Mouse (Mus musculus) 3T3-L1 (cell line): ENCODE results near the gene Ccnl2.
A peak's percentile ranks its signal among the peaks of the same experiment; 100 is the strongest.

ENCODE experiments used
- DNase-seq: peaks from one replicate; pipeline ENCODE4 v3.0.0-alpha.2; 2015; ENCODE audit warnings: low read depth, low spot score

The Ccnl2 gene

DNA sequence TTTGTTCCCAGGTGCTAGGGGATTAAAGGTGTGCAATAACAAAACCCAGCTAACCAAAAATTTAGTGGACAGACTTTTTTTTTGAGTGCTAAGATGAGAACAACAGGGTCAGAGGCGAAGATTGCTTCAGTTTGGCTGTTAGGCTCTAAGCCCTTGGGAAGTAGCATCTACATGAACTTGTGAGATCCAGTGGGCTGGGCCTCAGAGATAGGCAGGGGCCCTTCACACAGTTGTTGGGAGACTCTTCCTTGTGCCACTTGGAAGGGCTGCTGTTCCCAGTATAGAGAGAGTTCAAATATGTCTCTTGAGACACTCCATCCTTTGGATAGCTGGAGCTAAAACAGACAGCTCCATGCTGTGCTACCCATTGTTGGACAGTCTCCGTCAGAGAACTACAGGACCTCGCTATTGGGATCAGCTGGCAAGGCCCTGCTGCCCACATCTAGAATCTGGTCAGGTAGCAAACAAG, 22.2 kb upstream of the Ccnl2 start, which contains the start of gene Ankrd65:
Ankrd65 (plus strand) TSS at position 419 of the 469 bp plus-strand sequence.
- no peak for DNase-seq

DNA sequence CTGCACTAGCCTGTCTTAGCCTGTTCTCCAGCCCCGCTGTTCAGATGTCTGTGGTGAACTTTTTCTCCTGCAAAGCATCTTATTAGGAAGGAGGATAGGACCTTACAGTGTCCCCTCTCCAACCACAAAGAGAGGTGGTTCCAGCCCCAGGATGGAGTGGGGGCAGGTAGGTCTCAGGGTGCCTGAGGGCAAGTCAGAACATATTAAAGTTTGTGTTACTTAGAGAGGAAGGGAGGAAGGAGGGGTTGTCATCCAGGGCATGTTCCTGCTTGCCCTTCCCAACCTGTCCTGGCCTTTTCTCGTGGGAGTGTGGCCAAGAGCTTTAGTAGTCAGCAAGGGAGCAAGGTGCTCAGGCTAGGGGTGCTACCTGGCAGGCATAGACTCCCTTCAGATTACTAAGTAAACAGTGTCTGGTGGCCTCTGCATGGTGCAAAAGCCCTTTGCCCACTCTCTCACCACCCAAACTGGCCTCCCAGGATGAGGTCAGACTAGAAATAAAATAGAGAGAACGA, 21.6 kb upstream of the Ccnl2 start:
- no peak for DNase-seq

DNA sequence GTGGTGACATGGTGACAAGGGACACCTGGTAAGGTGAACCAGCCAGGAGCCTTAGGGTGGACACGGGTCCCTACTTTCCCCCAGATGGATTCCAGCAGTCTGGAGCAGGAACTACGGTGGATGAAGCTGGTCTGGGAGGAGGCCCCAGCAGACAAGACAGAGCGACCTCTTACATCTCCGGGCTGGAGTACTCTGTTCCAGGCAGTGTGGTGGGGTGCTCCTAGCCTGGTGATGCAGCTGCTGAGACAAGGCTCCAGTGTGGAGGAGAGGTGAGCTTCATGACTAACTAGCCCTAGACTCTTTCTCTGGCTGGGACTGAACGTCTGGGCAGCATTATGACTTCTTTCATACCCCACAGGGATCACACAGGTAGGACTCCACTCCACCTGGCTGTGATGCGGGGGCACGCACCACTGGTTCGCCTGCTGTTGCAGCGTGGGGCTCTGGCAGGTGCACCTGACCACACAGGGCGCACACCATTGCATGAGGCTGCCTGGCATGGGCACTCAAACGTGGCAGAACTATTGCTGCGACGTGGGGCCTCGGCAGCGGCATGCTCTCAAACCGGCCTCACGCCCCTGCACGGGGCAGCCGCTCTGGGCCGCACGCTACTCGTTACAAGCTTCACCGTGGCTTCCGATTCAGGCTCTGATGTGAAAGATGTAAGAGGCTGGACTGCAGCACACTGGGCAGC, 20.9 kb upstream of the Ccnl2 start:
- DNase-seq = no peak

DNA sequence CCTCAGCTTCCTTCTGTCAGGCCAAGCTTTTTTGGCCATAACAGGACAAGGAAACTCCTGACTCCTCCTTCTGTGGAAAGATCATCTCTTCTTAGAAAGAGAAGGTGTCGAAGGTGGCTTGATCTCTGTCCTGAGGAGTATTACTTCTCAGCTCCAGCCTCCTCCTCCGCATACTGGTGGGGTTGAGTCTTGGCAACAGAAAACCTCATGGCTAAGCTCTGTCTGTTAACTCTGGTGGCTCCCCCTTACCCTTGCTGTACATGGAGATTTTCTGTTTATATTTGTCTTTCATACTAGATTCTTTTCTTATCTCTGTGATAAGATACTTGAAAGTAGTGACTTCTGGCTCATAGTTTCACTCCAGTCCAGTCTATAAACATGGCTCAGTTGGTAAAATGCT, 18.6 kb upstream of the Ccnl2 start:
- no peak for DNase-seq

DNA sequence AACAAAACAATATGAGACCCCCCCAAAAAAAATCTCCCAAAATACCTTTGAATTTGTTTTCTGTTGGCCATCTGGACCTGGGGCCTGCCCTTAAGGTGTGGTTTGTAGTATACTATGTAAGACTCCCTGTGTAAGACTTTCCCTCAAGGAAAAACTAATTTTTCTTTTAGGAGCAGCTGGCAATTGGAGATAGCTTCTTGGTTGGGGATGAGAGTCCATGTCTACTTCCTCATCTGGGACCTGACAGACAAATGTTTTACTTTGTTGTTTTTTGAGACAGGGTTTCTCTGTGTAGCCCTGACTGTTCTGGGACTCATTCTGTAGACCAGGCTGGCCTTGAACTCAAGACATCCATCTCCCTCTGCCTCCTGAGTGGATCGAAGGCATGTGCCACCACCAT, 10.2 kb upstream of the Ccnl2 start:
- DNase-seq = no peak

DNA sequence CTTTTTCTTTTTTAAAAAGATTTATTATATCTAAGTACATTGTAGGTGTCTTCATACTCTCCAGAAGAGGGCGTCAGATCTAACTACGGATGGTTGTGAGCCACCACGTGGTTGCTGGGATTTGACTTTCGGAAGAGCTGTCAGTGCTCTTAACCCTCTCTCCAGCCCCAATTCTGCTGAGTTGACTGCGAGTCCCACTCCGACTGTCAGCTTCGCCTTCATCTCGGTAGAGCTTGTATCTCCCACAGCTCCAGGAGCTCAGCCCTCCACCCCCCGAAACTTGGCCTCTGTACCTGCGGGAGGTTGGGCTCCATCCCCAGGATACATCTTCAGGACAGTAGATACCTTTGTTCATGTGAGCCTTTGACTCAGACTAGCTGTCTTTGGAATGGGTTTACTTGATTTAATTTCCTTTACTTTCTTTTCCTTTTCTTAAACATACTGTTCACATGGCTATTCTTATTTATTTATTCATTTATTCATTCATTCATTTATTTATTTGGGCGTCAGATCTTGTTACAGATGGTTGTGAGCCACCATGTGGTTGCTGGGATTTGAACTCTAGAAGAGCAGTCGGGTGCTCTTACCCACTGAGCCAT, 9.4 kb upstream of the Ccnl2 start, which contains the start of gene Mrpl20:
Mrpl20 (plus strand) TSS at position 138 of the 599 bp plus-strand sequence.
- DNase-seq = peak; percentile 53

DNA sequence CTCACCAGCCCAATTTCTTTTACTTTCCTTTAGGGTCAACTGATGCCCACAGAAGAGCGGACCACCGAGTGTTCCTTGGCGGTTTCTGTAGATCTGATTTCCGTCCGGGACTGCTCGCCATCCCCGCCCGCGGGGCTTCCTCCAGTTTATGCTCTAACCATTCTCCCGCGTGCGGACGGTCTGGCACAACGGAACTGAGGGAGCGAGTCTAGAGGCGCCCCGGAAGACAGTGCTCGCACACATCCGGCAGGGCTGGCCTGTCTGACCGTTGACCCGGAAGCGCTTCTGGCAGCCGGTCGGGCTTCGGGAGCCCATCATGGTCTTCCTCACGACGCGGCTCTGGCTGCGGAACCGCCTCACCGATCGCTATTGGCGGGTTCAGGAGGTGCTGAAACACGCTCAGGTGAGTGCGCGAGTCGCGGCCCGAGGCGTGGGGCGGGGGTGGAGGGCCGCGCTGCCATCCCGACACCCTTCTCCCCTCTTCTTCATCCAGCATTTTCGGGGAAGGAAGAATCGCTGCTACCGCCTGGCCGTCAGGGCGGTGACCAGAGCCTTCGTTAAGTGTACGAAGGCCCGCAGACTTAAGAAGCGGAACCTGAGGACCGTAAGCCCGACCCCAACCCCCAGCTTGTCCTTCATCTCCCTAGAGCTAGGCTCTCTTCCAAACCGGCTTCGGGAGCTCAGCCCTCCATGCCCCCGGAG, 8.8 kb upstream of the Ccnl2 start:
- peak; percentile 94 for DNase-seq

DNA sequence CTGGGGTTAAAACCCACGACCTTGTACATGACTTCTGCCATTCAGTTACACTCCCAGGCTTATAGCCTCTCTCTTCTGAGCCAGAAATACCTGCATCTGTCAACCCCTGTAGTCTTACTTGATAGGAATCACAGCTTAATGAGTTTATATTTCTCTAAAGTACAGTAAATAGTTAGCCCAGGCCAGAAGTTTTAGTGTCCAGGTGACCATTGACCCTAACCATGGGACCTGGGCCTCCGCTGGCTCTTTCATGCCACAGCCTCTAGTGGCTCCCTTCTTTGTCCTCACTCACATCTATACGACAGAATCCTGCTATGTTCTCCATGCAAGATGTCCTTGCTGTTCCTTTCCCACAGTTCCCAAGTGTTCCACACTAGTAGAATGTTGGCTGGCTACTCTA, 4.4 kb upstream of the Ccnl2 start:
- DNase-seq = no peak

DNA sequence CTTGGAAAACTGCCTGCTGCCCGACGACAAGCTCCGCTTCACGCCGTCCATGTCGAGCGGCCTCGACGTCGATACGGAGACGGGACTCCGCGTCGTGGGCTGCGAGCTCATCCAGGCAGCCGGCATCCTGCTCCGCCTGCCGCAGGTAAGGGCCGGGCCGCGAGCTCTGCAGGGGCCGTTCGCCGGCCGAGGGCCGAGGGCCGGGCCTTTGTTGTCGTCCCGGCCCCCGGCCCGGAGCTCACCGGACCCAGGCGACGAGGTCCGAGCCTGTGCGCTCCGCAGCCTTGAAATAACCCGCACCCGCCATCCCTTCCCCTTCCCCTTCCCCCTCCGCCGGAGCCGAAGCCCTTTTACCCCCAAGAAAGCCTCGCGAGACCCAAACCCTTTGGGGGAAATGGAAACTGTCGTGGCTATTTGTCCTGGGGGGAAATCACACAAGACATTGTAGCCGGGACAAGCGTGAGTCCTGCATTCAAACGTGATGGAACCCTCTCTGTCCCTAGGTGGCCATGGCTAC, 434 bp downstream of the Ccnl2 start:
- DNase-seq = peak; percentile 67

DNA sequence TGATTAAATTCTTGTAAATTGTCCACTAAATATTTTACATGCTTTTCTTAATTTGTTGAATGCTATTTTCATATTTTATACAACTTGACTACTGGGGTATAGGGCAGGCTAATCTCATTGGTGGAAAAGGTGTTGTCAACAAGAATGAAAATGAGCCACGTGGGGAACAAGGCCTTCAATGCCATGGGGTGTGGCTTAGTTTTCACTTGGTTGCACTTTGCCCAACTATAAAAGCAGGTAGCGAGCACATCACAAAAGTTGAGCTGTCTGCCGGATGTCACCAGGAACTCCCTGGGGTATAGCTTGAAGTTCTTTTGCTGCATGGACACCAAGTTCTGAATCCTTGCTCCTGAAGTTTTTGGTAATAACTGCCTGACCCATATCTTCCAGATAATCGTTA, 5.2 kb downstream of the Ccnl2 start:
- no peak for DNase-seq

DNA sequence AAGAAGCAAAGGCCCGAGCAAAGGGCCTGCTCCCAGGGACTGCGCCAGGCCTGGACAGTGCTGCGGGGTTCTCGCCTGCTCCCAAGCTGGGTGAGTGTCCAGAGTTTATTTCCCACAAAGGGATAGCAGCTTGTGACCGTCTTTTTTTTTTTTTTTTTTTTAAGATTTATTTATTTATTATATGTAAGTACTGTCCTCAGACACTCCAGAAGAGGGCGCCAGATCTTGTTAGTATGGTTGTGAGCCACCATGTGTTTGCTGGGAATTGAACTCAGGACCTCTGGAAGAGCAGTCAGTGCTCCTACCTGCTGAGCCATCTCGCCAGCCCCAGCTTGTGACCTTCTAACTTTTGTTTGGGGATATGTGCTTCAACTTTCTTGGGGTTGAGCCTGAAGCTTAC, 8.7 kb downstream of the Ccnl2 start:
- DNase-seq = peak; percentile 64

DNA sequence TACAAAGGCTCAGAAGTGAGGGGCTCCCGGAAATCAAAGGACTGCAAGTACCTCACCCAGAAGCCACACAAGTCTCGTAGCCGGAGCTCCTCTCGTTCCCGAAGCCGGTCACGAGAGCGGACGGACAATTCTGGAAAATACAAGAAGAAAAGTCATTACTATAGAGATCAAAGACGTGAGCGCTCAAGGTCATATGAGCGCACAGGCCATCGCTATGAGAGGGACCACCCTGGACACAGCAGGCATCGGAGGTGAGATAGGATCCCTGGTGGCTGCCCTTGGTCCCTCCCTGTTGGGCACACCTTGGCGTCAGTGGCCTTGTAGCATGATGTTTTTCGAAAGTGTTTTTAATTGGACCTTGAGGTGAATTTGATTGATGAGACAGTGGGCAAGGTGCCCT, 11.2 kb downstream of the Ccnl2 start:
- DNase-seq = no peak

DNA sequence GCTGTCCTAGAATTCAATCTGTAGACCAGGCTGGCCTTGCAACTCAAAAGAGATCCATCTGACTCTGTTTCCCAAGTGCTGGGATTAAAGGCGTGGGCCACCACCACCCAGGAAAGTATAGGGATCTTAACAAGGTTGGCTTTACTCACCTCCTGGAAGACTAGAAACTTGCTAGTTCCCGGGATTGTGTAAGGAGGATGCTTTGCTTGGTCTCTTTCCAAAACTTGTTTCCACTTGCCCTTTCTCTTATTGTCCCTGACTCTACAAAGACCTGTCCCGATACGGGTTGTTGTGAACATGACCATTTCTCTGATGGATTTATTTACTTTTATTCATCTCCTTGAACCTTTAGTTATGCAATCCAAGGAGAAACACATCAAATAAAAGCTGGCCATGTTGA, 17.6 kb downstream of the Ccnl2 start:
- DNase-seq = no peak

DNA sequence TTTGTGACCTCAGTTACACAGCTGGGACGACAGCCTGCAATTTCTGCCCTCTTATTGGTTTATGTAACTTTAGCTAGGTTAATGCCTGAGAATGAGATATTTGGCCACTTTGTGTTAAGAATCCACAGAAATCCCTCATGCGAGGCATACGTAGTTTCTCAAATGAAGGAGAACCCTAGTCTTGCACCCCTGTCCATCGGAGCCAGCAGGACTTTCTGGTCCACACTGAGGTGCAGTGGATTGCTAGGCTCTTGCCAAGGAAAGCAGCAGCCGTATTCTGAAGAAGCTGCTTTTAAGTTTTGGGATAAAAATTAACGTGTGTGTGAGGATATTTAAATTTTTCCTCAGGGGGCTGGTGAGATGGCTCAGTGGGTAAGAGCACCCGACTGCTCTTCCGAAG, 18.3 kb downstream of the Ccnl2 start:
- DNase-seq = no peak

DNA sequence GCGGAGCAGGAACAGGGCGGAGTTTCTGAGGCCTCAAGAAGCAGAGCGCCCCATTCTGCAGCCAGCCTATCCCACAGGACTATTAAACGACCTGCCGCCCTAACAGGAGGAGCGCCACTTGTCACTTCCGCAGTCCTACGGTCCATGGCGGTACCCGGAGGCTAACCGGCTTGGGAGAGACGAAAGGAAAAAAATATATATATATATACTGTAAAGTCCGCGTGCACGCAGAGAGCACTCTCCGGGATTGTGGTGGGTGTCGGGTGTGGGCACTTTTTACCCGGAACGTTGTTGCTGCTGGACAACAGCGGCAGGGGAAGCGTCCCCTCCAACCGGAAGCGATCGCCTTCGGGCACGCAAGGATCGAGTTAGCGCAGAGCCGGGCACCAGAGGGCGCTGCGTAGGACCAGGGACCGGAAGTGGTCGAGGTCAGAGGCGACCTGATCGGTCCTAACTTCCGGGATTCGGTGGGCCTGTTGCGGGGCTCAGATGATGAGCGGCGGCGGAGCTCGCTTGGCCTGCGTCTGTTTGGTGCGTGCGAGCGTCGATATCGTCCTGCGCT, 19.0 kb downstream of the Ccnl2 start, which contains the start of gene Aurkaip1:
Aurkaip1 (plus strand) TSS at position 68 of the 562 bp plus-strand sequence.
- peak; percentile 94 for DNase-seq

DNA sequence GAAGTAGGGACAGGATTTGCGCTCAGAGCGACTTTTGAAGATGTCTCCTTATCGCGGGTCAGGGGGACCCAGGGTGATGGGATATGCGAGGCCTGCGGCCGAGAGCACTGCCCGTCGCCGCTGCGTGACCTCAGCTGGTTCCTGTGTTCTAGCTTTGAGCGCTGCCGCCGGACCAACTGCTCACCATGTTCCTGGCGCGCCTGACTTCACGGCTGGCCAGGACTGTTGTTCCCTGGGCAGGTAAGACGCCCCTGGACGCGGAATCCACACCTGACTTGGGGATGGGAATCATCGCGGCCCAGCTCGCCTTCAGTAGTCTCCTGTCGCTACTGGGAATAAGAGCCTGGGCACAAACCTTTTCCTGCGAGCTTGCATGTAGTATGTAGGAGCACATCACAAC, 19.5 kb downstream of the Ccnl2 start:
- no peak for DNase-seq

DNA sequence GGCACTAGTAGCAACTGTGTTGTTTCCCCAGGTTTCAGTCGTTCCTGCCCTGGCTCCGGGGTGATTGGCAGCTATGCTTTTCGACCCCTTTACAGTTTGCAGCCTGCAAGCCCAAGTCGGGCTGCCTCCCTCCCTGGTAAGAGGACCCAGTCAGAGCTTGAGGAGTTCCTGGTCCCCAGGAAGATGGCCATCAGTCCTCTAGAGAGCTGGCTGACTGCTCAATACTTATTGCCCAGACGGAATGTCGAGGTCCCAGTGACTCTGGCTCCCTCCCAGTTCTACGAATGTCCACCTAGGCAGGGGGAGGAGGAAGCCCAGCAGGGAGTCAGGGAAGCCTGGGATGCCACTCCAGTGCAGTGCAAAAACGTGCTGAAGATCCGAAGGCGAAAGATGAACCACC, 20.0 kb downstream of the Ccnl2 start:
- no peak for DNase-seq

DNA sequence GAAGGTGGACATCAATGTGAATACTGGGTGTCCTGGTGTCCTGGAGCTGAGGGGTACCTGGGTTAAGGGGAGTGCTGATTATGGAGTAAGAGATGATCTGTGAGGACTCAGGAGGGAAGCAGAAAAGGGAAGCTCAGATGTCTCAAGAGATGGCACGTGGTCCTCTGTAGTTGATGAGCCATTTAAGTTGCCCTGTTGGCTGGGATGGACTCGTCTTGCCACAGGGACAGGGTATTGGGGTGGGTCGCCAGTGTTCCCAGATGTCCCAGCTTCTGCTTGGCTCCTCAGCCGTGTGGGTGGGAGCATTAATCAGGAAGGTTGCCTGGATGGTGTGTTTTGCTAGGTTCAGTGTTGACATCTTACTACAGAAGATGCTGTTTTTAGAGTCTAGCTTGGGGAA, 20.9 kb downstream of the Ccnl2 start:
- no peak for DNase-seq

DNA sequence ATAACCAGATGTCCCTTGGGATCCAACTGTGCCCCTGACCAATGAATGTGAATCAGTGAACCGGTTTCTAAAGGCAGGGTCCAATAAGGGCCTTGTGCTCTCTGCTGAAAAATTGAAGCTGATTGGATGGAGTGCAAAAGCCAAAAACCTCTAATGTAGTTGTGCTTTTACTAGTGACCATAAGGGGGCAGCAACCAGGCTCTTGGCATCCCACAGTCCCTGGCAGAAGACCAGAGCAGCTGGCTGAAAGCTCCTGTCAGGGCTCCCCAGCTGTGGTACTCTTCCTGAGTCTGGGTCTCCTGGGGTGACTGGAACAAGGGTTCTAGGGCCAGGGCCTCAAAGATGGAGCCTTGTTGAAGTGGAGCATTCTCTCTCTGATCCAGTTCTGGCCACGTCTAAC, 21.5 kb downstream of the Ccnl2 start:
- DNase-seq = peak; percentile 92

DNA sequence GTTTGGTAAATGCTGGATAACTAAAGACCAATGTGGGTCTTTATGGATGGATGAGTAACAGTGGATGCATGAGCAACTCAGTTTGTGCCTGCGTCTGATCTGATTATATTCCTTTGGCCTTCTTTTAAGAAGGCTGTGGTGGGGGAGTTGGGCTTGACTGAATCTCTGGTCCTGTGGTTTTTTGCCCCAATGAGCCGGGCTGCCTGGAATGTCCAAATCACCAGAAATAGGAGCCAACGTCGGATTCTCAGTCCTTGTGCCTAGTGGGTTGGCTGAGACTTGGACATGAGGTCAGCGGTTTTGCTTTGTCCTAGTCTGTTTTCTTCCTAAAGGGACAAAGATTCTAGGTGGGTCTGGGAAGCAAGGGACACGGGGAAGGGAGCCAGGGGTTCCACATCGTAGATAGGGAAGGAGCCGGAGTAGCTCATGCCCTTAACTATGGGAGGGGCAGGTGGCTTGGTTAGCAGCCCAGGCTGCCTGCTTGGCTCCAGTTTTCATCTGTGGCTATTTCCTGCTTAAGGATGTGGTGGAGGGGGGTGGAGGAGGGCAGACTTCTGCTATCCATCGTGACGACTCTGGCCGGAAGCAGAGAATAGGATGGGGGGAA, 25.2 kb downstream of the Ccnl2 start:
- peak; percentile 84 for DNase-seq
